Mouse (Mus musculus): ENCODE data around the gene Crip1. TPM values are rescaled to one million over a fixed set of nuclear protein-coding genes. Genes with fewer than 3 reads are reported as not detected.

The Crip1 gene
- polyA plus RNA-seq, 1 experiment from 2014 or later = 35.1 TPM

DNA sequence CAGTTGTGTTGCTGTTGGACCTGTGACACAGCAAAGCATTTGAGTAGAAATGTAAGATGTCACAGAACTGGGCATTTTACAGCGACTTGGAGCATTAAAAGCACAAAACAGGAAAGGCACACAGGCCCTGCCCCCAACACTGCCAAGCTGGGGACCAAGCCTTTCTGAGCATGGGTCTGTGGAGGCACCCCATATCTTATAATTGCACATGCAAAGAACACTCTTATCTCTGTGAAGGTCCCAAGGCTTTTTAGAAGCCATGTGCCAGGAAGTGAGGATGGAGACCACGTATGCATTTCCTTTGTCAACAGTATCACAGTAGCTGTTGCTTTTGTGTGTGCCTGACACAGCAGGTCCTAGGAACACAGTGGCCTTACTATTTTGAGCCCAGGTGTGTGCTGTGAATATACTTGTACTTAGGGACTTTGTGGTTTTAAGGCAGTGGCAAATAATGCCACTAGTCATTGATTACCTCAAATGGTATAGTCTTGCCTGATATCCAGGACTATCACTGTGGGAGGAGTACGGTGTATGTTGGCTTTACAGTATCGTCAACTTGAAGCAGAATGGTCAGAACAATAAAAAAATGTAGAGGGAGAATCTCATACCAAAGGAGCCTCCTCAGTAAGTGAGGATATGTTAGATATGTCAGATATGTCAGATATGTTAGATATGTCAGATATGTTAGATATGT lies 38.5 kb upstream of the Crip1 start:
- Histone ChIP-seq H3K9me3 (peaks cover 3% of the 10 kb centered on the region; the same call in 1 of the 2 replicates), H3K9ac (replicated peaks) (no peak overlapping the region), H3K36me3 (peaks cover 6% of the 10 kb centered on the region; the same call in 1 of the 2 replicates), H3K4me1 (replicated peaks) (peaks cover 26% of the 10 kb centered on the region), H3K27me3 (no peaks in the 10 kb centered on the region), H3K27ac (no peak overlapping the region), H3K4me3 (replicated peaks) (no peak overlapping the region), H3K4me2 (replicated peaks) (no peak overlapping the region)
- WGBS = 86% methylated on average over 4 of the region's 4 CpGs
- no peak for ATAC-seq

DNA sequence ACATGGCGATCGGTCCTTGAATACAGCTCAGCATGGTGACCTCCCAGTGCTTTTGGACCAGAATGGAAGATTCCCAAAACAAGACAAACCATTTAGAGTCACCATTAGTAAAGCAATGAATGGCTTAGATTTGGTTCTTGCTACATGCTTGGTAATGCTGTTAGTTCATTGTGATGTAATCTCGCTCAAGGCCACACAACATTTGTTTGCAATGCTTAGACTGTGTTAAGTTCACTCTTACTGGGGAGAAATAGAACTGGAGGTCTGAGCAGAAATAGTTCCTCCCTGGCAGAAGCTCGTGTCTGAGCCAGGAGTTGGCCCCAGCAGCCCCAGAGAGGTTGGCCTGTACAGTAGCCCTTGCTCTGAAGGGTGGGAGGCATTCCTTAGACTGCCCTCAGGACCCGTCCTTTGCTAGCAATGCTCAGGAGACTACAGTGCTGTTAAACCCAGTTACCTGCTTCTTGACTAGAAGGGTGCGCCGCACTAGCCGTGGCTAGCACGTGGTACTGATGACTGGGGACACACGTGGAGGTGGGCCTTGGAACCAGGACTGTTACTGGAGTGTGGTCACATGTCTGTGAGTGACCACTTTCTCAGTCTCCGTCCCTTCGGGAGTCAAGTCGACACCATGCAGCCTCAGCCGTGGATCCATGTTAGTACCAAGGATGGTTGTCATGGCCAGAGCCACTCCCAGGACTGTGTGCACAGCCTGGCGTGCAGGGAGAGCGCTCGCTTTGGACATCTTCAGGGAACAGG lies 37.4 kb upstream of the Crip1 start:
- H3K4me3 ChIP-seq (replicated peaks) = no peak overlapping the region
- H3K9me3 ChIP-seq = peaks cover 3% of the 10 kb centered on the region; the same call in 1 of the 2 replicates
- H3K36me3 ChIP-seq = peaks cover 14% of the 10 kb centered on the region
- no peak overlapping the region for H3K4me2 ChIP-seq (replicated peaks)
- H3K9ac ChIP-seq (replicated peaks) = no peak overlapping the region
- H3K27me3 ChIP-seq = no peaks in the 10 kb centered on the region
- H3K27ac ChIP-seq = no peak overlapping the region
- 0 out of 2 replicates have a peak, but pooled peaks have one; percentile 21 for ATAC-seq
- WGBS = 89% methylated on average over 17 of the region's 17 CpGs
- H3K4me1 ChIP-seq (replicated peaks) = peaks cover 15% of the 10 kb centered on the region; the same call in 1 of the 2 replicates

DNA sequence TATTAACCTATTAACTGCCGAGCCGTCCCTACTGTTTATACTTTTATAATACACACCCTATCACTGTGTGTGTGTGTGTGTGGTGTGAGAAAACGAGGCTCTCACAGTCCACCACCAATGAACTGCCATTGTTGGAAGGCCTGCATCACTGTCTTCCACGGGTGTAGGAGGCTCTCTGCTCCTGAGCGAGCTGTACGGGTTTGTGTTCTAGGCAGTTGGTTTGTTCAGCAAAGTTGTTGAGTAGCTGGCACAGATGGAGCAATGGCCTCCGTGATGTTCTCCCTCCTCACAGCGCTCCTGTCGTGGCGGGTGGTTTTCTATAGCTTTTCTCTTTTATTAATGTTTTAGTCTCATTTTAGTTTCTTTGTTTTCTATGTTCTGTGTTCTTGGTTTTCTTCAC lies 36.3 kb upstream of the Crip1 start:
- no peaks in the 10 kb centered on the region for H3K27me3 ChIP-seq
- H3K27ac ChIP-seq = 0 out of 2 replicates have a peak overlapping the region, but pooled peaks have one; percentile 5
- H3K4me1 ChIP-seq (replicated peaks) = peaks cover 9% of the 10 kb centered on the region; the same call in 1 of the 2 replicates
- peaks cover 3% of the 10 kb centered on the region; the same call in 1 of the 2 replicates for H3K9me3 ChIP-seq
- no peak overlapping the region for H3K9ac ChIP-seq (replicated peaks)
- no peak for ATAC-seq
- WGBS = 88% methylated on average over 10 of the region's 10 CpGs
- H3K4me3 ChIP-seq (replicated peaks) = no peak overlapping the region
- no peak overlapping the region for H3K4me2 ChIP-seq (replicated peaks)
- peaks cover 25% of the 10 kb centered on the region for H3K36me3 ChIP-seq

DNA sequence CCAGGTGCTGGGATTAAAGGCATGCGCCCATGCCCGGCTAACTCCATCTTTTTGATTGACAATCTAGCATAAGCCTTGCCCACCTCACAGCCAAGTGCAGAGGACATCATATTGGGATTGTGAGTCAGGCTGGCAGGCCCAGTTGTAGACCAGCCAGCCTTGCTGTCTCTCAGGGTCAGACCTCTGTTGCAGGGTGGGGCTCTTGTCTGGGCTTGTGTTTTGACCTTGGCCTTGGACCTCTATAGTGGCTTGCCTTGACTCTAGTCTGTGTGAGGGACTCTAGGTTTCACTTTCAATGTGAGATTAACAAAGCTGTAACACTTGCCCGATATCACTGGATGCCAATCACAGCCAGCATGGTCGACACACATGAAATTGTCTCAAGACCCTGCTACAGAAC lies 32.0 kb upstream of the Crip1 start:
- no peak overlapping the region for H3K4me2 ChIP-seq (replicated peaks)
- no peak overlapping the region for H3K9ac ChIP-seq (replicated peaks)
- no peak overlapping the region for H3K4me3 ChIP-seq (replicated peaks)
- H3K9me3 ChIP-seq = no peaks in the 10 kb centered on the region
- peaks cover 62% of the 10 kb centered on the region for H3K36me3 ChIP-seq
- 93% methylated on average over 4 of the region's 4 CpGs for WGBS
- no peak for ATAC-seq
- H3K4me1 ChIP-seq (replicated peaks) = peaks cover 7% of the 10 kb centered on the region; the same call in 1 of the 2 replicates
- no peak overlapping the region for H3K27ac ChIP-seq
- H3K27me3 ChIP-seq = no peaks in the 10 kb centered on the region

DNA sequence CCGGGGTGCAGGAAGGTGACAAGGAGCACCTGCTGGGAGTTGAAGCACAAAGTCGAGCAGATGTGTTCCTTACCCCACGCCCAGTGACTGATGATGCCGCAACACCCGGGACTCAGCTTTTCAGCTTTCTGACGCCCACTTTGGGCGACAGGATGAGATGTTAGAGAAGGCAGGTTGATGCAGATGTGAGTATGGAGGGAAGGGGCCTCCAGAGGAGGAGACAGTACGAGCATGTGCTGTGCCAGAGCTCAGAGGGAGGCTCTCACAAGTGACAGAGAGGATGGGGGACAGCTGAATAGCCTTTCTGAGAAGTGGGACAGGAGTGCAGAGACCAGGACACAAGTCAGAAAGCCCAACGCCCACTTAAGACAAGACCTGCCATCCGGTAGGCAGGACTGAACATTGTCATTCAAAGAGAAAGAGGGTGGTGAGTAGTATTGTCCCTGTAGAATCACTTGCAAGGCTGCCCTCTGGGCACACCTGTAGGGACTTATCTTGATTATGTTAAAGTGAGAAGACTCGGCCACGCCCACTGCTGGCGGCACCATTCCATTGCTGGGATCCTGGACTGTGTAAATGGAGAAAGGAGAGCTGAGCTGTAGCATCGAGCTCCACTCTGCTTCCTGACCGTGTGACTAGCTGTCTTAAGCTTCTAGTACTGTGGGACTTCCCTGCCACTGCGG lies 31.1 kb upstream of the Crip1 start:
- H3K4me2 ChIP-seq (replicated peaks) = no peak overlapping the region
- H3K4me3 ChIP-seq (replicated peaks) = no peak overlapping the region
- H3K4me1 ChIP-seq (replicated peaks) = no peaks in the 10 kb centered on the region
- H3K27ac ChIP-seq = no peak overlapping the region
- H3K36me3 ChIP-seq = peaks cover 67% of the 10 kb centered on the region
- no peak overlapping the region for H3K9ac ChIP-seq (replicated peaks)
- H3K27me3 ChIP-seq = no peaks in the 10 kb centered on the region
- H3K9me3 ChIP-seq = no peaks in the 10 kb centered on the region
- ATAC-seq = no peak
- WGBS = 90% methylated on average over 16 of the region's 16 CpGs

DNA sequence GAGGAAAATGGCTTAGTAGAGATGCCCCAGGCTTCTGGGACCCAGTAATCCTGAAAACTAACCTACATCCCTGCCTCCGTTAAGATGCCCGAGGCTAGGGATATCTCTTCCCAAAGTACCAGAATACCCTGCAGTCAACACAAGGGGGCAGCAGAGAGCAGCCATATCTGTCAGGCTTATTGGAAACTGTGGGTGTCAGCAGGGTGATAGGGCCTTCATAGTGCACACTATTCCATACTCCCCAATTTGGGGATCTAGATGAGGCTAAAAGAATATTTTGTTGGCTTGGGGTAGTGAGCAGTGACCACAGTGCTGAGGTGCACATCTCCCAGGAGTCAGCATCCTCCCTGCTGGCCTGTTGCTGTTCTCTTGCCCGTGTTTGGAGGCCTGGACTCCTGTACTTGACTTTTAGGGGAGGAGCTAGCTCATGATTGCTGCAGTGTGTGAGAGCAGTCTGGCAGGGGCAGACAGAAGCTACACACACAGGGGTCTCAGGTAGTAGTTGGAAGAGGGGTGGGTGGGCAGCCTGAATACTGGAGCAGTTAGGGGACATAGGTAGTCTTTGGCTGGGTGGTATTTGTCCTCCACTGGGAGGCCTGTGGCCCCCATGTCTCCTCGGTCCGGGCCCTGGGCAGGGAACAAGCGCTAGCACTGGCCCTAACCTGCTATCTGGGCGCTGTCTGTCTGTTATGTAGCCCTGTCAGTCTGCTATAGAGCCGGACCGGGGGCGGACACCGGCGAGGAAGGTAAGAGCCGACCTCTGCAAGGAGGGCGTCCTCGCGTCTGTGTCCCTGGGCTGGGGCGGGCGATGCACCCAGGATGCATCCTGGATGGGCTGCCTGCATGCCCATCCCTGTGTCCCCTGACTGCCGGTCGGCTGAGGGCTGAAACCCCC lies 26.4 kb upstream of the Crip1 start:
- Histone ChIP-seq H3K36me3 (peaks cover 89% of the 10 kb centered on the region), H3K4me1 (replicated peaks) (no peaks in the 10 kb centered on the region), H3K9ac (replicated peaks) (no peak overlapping the region; the same call in 1 of the 2 replicates), H3K27ac (no peak overlapping the region), H3K27me3 (no peaks in the 10 kb centered on the region), H3K4me3 (replicated peaks) (no peak overlapping the region), H3K9me3 (no peaks in the 10 kb centered on the region), H3K4me2 (replicated peaks) (no peak overlapping the region)
- ATAC-seq = peak; percentile 67
- WGBS = 87% methylated on average over 20 of the region's 20 CpGs

DNA sequence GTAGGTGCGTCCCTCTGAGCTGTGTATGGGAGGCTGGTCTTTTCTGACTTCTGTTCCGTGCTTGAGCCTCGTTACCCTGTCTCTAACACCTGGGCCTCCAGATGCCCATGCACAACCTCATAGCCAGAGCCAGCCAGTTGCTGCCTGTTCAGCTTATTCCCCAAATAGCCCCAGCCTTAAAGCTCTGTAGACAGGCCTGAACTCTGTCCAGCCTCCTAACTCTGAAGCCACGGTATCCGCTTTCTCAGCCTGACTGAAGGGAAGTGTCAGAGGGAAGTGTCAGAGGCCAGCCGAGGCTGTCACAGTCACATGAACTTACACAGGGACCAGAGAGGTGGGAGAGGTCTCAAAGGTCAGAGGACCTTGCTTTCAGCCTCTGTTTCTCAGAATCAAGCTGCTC lies 21.4 kb upstream of the Crip1 start:
- WGBS = 81% methylated on average over 6 of the region's 6 CpGs
- H3K27me3 ChIP-seq = no peaks in the 10 kb centered on the region
- no peak overlapping the region for H3K4me3 ChIP-seq (replicated peaks)
- no peaks in the 10 kb centered on the region for H3K9me3 ChIP-seq
- no peak overlapping the region for H3K9ac ChIP-seq (replicated peaks)
- H3K4me1 ChIP-seq (replicated peaks) = no peaks in the 10 kb centered on the region
- peaks cover 99% of the 10 kb centered on the region for H3K36me3 ChIP-seq
- ATAC-seq = no peak
- no peak overlapping the region for H3K4me2 ChIP-seq (replicated peaks)
- H3K27ac ChIP-seq = no peak overlapping the region

DNA sequence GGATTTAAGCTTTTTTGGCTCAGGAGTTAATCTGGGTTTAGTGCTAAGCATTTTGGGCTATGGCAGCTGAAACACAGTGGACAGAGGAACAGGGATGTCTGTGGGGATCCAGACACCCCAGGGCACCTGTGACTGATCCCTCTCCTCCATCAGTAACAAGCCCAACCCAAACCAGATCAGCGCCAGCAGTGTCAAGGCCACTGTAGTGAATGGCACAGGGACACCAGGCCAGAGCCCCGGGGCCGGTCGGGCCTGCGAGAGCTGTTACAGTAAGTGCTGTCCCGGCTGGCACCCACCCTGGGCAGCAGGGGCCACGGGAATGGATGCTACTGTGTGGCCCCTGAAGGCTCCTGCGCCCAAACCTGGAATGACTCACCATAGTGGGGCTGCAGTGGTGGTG lies 15.4 kb upstream of the Crip1 start:
- Histone ChIP-seq H3K36me3 (peaks cover 100% of the 10 kb centered on the region), H3K9ac (replicated peaks) (no peak overlapping the region), H3K4me2 (replicated peaks) (no peak overlapping the region), H3K4me3 (replicated peaks) (no peak overlapping the region), H3K4me1 (replicated peaks) (no peaks in the 10 kb centered on the region), H3K27me3 (no peaks in the 10 kb centered on the region), H3K27ac (no peak overlapping the region), H3K9me3 (no peaks in the 10 kb centered on the region)
- ATAC-seq = no peak
- over 99% methylated on average over 8 of the region's 8 CpGs for WGBS

DNA sequence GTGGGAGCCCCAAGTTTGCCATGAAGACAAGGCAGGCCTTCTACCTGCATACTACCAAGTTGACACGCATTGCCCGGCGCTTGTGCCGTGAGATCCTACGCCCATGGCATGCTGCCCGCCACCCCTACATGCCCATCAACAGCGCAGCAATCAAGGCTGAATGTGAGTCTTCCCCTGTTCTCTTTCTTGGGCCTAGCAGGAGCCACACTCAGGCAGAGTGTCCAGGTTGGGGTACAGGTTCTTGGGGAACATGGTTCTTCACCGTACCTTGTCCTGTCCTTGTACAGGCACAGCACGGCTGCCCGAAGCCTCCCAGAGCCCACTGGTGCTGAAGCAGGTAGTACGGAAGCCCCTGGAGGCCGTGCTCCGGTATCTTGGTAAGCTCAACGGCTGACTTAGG lies 14.5 kb upstream of the Crip1 start:
- no peak for ATAC-seq

DNA sequence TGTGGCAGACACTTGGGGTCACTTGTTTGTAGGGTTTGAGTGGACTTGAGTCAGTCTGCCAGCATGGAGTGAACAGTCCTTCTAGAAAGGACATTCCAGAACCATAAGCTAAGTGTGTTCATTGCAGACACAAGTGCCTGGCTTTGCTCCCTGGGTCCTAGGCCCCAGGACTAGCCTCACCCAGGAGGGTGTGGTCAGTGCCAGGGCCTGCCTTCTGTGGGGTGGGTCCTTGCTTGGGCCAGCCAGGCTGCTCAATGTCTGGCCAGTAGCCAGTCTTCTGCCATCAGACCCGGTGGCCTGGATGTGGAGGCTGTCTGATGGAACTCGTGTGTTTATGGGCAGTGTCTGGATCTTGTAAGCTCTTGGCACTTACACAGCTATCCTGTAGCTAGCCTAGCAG lies 13.5 kb upstream of the Crip1 start:
- H3K36me3 ChIP-seq = peaks cover 100% of the 10 kb centered on the region
- WGBS = 80% methylated on average over 2 of the region's 2 CpGs
- H3K9ac ChIP-seq (replicated peaks) = no peak overlapping the region
- no peak overlapping the region for H3K27ac ChIP-seq
- no peaks in the 10 kb centered on the region for H3K27me3 ChIP-seq
- no peak overlapping the region for H3K4me3 ChIP-seq (replicated peaks)
- no peaks in the 10 kb centered on the region for H3K9me3 ChIP-seq
- no peak for ATAC-seq
- no peak overlapping the region for H3K4me2 ChIP-seq (replicated peaks)
- no peaks in the 10 kb centered on the region for H3K4me1 ChIP-seq (replicated peaks)

More for the DNA sequence above, 14.5 kb upstream of the Crip1 start:
- Histone ChIP-seq H3K4me3 (replicated peaks) (no peak overlapping the region), H3K27ac (no peak overlapping the region), H3K36me3 (peaks cover 100% of the 10 kb centered on the region), H3K9ac (replicated peaks) (no peak overlapping the region), H3K27me3 (no peaks in the 10 kb centered on the region), H3K4me2 (replicated peaks) (no peak overlapping the region), H3K9me3 (no peaks in the 10 kb centered on the region), H3K4me1 (replicated peaks) (no peaks in the 10 kb centered on the region)
- WGBS = 96% methylated on average over 14 of the region's 14 CpGs

DNA sequence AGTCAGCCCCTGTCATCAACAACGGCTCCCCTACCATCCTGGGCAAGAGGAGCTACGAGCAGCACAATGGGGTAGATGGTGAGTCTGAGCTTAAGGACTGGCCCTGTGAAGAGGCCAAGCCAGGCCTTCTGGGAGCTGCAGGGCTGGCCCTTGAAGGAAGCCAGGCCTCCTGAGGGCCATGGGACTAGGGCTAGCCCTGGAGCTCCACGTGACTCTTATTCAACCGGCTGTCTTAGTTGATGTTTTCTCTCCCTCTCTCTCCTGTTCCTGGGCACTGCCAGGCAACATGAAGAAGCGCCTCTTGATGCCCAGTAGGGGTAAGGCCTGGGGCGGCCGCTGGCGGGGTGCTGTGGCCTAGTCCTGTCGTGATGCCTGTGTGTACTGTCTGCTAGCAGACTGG lies 12.9 kb upstream of the Crip1 start:
- Histone ChIP-seq H3K4me1 (replicated peaks) (peaks cover 3% of the 10 kb centered on the region), H3K36me3 (peaks cover 96% of the 10 kb centered on the region), H3K27ac (no peak overlapping the region), H3K4me3 (replicated peaks) (no peak overlapping the region), H3K9ac (replicated peaks) (no peak overlapping the region), H3K9me3 (no peaks in the 10 kb centered on the region), H3K27me3 (no peaks in the 10 kb centered on the region), H3K4me2 (replicated peaks) (no peak overlapping the region)
- WGBS = 91% methylated on average over 9 of the region's 9 CpGs
- no peak for ATAC-seq

Measured in midbrain, embryonic 13.5 days (tissue).